Mouse (Mus musculus) thymus, adult 2 months (tissue): Measurements from ENCODE around the gene Ttyh2. TPM values are rescaled to one million over a fixed set of nuclear protein-coding genes. Genes with fewer than 3 reads are reported as not detected.

ENCODE experiments used
- DNase-seq: peaks from one replicate; pipeline ENCODE4 v3.0.0; 2021
- H3K27ac ChIP-seq: fragments of 200-500 bp; 2 replicates; pipeline ENCODE4 v1.5.1; 2012; ENCODE audit warnings: low read length, control low read depth; ENCODE audit not compliant: control insufficient read depth, insufficient read depth
- H3K27me3 ChIP-seq: fragments of 200-500 bp; 2 replicates; pipeline ENCODE4 v1.6.1; 2012; ENCODE audit warnings: mild to moderate bottlenecking, low read length, moderate library complexity, mixed read lengths; ENCODE audit not compliant: control insufficient read depth, insufficient read depth
- H3K36me3 ChIP-seq: fragments of 200-500 bp; 2 replicates; pipeline ENCODE4 v1.6.1; 2012; ENCODE audit warnings: mild to moderate bottlenecking, low read length, moderate library complexity; ENCODE audit not compliant: control insufficient read depth, insufficient read depth
- H3K4me1 ChIP-seq: fragments of 200-500 bp; replicated peaks from 2 replicates; pipeline ENCODE4 v1.6.1; 2012; ENCODE audit warnings: low read length; ENCODE audit not compliant: control insufficient read depth, insufficient read depth
- H3K4me3 ChIP-seq: fragments of 200-500 bp; 2 replicates; pipeline ENCODE4 v1.5.1; 2012; ENCODE audit warnings: mild to moderate bottlenecking, low read length, control low read depth, moderate library complexity; ENCODE audit not compliant: control insufficient read depth, insufficient read depth
- CTCF ChIP-seq: fragments of 200-500 bp; IDR thresholded peaks from 2 replicates; pipeline ENCODE4 v1.5.1; 2012; ENCODE audit warnings: mild to moderate bottlenecking, control low read depth, low read length, moderate library complexity, borderline replicate concordance; ENCODE audit not compliant: control insufficient read depth, poor library complexity, insufficient read depth; ENCODE audit errors: extremely low read depth
- POLR2A ChIP-seq: fragments of 200-500 bp; IDR thresholded peaks from 2 replicates; pipeline ENCODE4 v1.6.1; 2012; ENCODE audit warnings: mild to moderate bottlenecking, low read length, control low read depth, moderate library complexity; ENCODE audit not compliant: control insufficient read depth, poor library complexity, insufficient read depth; ENCODE audit errors: extremely low read depth
- WGBS: fragments of 180-500 bp; shearing (Covaris S2); methylation state at CpG from one replicate; pipeline ENCODE4 v1.1.7; 2018; 5-methylcytosine and 5-hydroxymethylcytosine counted together
- polyA plus RNA-seq: library from polyadenylated mRNA; depleted of rRNA; stranded (reverse); fragments of >200 nt; gene quantifications from 2 replicates; pipeline ENCODE4 v1.2.3, GENCODE M21; 2012

Gene Ttyh2
- polyA plus RNA-seq, 1 experiment: 17.3 TPM

- no peak for TF ChIP-seq CTCF
- no peak for TF ChIP-seq POLR2A
- Histone ChIP-seq H3K4me1 (peaks cover 15% of the 10 kb centered on the region), H3K27ac (no peak overlapping the region), H3K4me3 (no peak overlapping the region), H3K36me3 (peaks cover 14% of the 10 kb centered on the region), H3K27me3 (peaks cover 6% of the 10 kb centered on the region; the same call in 1 of the 2 replicates)
- 56% methylated on average over 9 of the region's 9 CpGs for WGBS
- DNase-seq: no peak
Observed at GRCm38 (mm10) chr11:114676896-114677530, 1.8 kb downstream of the Ttyh2 start.

GRCm38 (mm10) chr11:114679582-114679981 is 4.4 kb downstream of the Ttyh2 start:
- 65% methylated on average over 8 of the region's 8 CpGs for WGBS
- Histone ChIP-seq H3K27me3 (peaks cover 6% of the 10 kb centered on the region; the same call in 1 of the 2 replicates), H3K36me3 (no peaks in the 10 kb centered on the region), H3K4me1 (peaks cover 23% of the 10 kb centered on the region), H3K27ac (no peak overlapping the region), H3K4me3 (no peak overlapping the region)
- no peak for TF ChIP-seq POLR2A
- no peak for TF ChIP-seq CTCF
- no peak for DNase-seq

DNA sequence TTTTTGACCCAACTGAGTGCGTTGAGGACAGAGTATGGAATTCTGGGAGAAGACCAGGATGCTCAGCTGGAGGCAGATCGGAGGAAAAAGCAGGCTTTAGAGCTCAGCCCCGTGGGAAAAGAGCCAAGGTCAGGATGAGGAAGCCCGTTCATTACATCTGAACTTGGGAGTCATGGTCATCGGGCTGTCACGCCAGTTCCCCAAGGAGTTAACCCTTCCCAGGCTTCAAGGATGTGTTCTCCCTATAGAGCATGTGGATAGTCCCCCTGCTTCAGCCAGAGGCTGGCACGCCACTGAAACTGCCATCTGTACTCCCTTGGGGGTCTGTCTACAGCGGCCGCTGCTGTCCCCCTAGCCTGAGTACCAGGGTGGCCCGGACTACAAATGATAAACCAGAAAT is 5.1 kb downstream of the Ttyh2 start:
- H3K27me3 ChIP-seq: peaks cover 6% of the 10 kb centered on the region; the same call in 1 of the 2 replicates
- no peaks in the 10 kb centered on the region for H3K36me3 ChIP-seq
- H3K4me1 ChIP-seq: peaks cover 23% of the 10 kb centered on the region
- 90% methylated on average over 10 of the region's 10 CpGs for WGBS
- no peak overlapping the region for H3K27ac ChIP-seq
- no peak overlapping the region for H3K4me3 ChIP-seq
- DNase-seq: no peak
- no peak for TF ChIP-seq POLR2A
- no peak for TF ChIP-seq CTCF

DNA sequence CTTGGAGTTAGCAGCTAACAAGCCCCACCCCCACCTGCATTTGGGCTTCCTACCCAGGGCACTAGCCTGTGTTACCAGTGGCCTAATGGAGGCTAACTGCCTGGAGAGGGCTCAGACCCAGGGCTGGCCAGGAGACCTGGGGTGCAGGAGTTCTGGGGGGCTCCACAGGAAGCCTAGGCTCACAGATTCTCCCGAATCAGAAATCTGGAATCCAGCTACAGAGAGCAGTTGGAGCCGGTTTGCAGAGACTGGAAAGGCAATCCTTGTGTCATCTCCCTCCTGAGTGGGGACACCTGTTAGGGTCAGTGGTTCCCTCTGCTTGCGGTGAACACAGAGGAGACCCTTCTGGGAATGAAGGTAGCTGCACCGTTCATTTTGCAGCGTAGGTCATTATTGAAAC is 5.8 kb downstream of the Ttyh2 start:
- WGBS: 96% methylated on average over 5 of the region's 5 CpGs
- TF ChIP-seq POLR2A (no peak), CTCF (no peak)
- Histone ChIP-seq H3K36me3 (no peaks in the 10 kb centered on the region), H3K4me3 (no peak overlapping the region), H3K4me1 (peaks cover 21% of the 10 kb centered on the region), H3K27me3 (peaks cover 4% of the 10 kb centered on the region; the same call in 1 of the 2 replicates), H3K27ac (no peak overlapping the region)
- no peak for DNase-seq

- Histone ChIP-seq H3K4me3 (no peak overlapping the region), H3K27me3 (no peaks in the 10 kb centered on the region), H3K27ac (no peak overlapping the region), H3K4me1 (peaks cover 19% of the 10 kb centered on the region), H3K36me3 (no peaks in the 10 kb centered on the region)
- DNase-seq: no peak
- WGBS: 89% methylated on average over 13 of the region's 13 CpGs
- TF ChIP-seq CTCF (no peak), POLR2A (no peak)
Observed at GRCm38 (mm10) chr11:114682321-114682900, 7.2 kb downstream of the Ttyh2 start.

DNA sequence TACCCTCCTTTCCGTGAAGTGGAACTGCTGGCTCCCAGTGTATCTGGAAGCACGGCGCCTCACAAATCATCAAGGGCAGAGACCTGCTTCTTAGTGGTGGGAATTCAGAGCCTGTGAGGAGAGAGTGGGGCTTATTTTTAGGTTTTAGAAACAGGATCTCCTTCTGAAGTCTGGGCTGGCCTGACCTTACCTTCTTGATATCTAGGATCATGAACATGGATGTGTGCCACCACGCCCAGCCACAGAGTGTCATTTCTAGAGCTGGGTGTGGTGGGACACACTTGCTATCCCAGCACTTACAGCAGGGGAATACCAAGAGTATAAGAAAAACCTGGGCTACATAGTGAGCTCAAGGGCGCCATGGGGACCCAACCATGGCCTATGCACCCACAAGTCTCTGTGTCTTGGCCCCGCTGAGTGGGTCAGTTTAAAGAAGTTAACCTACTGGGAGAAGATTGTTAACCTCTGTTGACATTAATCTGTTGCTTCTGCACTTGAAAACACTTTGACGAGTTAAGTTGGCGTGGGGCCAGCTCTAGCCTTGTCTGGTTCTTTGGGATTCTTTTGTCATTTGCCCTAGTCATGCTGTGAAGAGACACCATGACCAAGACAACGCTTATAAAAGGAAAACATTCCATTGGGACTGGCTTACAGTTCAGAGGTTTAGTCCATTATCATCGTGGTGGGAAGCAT is 7.9 kb downstream of the Ttyh2 start:
- Histone ChIP-seq H3K27me3 (no peaks in the 10 kb centered on the region), H3K4me3 (no peak overlapping the region), H3K36me3 (no peaks in the 10 kb centered on the region), H3K4me1 (peaks cover 19% of the 10 kb centered on the region), H3K27ac (no peak overlapping the region)
- no peak for DNase-seq
- TF ChIP-seq POLR2A (no peak), CTCF (no peak)
- WGBS: 96% methylated on average over 10 of the region's 10 CpGs
